Mouse (Mus musculus) adrenal gland, postnatal 0 days (tissue): ENCODE data around the gene Yy1. TPM values are rescaled to one million over a fixed set of nuclear protein-coding genes. Genes with fewer than 3 reads are reported as not detected.

Experiments used
- microRNA-seq: library from miRNA; unstranded; fragments of <30 nt; microRNA quantifications from one replicate; pipeline ENCODE4, GENCODE M21; 2016; ENCODE audit warnings: borderline replicate concordance; ENCODE audit not compliant: insufficient number of aligned reads
- polyA plus RNA-seq: library from polyadenylated mRNA; unstranded; fragments of >200 nt; fragmentation: Nextera tagmentation; extraction: Ambion mirVana; gene quantifications from 2 replicates; pipeline ENCODE4 v1.2.1, GENCODE M21; 2015

Yy1 gene
- polyA plus RNA-seq: 13.7 and 14.2 TPM in 2 replicates

GRCm38 (mm10) chr12:108792546-108793452 is at the start of gene Yy1:
TSS of gene Yy1 (plus strand) at chr12:108792973.

GRCm38 (mm10) chr12:108835840-108836409 is 43.2 kb downstream of the Yy1 start, which contains the start of the genes Slc25a29 and Slc25a47:
TSS of gene Slc25a29 (minus strand) at chr12:108835883.
TSS of gene Slc25a47 (plus strand) at chr12:108836046.

Small RNA genes lying within 50 kb of the gene (microRNA-seq; reads per million reads assigned to microRNA genes)
- 53.2 reads per million, percentile 36 among the genes with 10 or more reads in this experiment for gene Mir345

Other genes with a start within 250 kb of the Yy1 start
- gene Evl, start 238.3 kb upstream of the Yy1 start, polyA plus RNA-seq: 36.7 and 52.1 TPM in 2 replicates
- 0.84 and 0.96 TPM in 2 replicates for gene Degs2, start 90.7 kb upstream of the Yy1 start, polyA plus RNA-seq
- 3.5 and 7.9 TPM in 2 replicates for gene Slc25a29, start 42.9 kb downstream of the Yy1 start, polyA plus RNA-seq
- 26.7 and 35.3 TPM in 2 replicates for gene Slc25a47, start 43.1 kb downstream of the Yy1 start, polyA plus RNA-seq
- gene Wdr25, start 100.7 kb downstream of the Yy1 start, polyA plus RNA-seq: 3.5 and 3.6 TPM in 2 replicates
- gene Wars, start 101.2 kb downstream of the Yy1 start, polyA plus RNA-seq: 34.9 and 47.5 TPM in 2 replicates